Mouse (Mus musculus) MEL (cell line): Measurements from ENCODE around the gene Cyp2u1.

Source experiments
- TAL1 ChIP-seq: IDR thresholded peaks from 2 replicates; pipeline ENCODE4 v1.6.1; 2012; ENCODE audit warnings: mild to moderate bottlenecking, inconsistent platforms, low read length, moderate library complexity, mixed read lengths
- ZC3H11A ChIP-seq: IDR thresholded peaks from 2 replicates; pipeline ENCODE4 v1.6.1; 2012; ENCODE audit warnings: low read depth, mild to moderate bottlenecking, inconsistent platforms, low read length, improper control_type of control experiment

DNA sequence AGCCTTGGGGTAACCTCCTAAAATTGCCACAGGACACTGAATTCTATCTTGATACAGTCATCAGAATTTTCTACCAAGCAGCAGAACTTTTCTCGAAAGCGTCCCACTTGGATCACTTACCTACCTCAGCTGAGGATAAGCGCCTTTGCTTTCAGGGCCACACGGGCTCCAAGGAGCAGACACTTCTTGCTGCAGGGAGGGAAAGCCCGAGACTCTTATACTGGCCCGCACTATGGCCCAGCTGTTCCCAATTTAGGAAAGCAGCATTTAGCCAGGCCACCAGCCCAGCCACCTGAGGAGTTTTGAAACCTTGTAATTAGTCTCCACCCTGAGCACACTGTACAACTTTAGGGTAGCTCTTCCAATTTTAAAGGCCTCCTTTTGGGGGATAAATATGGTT lies 40.3 kb upstream of the Cyp2u1 start:
- TF ChIP-seq TAL1 (no peak), ZC3H11A (no peak)
